Mouse (Mus musculus) layer of hippocampus, adult 8-10 months (tissue): Measurements from ENCODE around the gene Iah1. TPM values are rescaled to one million over a fixed set of nuclear protein-coding genes. Genes with fewer than 3 reads are reported as not detected.
A peak's percentile ranks its signal among the peaks of the same experiment; 100 is the strongest.

ENCODE experiments used
- DNase-seq, 2 experiments: peaks; one replicate each; pipeline ENCODE4 v3.0.0; 2022; ENCODE audit warnings: low spot score in 2 of 2
- total RNA-seq, 4 experiments: library from RNA; stranded (reverse); gene quantifications; 2 replicates each; pipeline ENCODE4 v1.2.4; 2022

Gene Iah1
- 10 to 100 TPM; 13.2 to 17.0 (median 14.0) TPM for total RNA-seq

- peak; percentile 44 to 63 for DNase-seq
These were observed at the start of gene Iah1 for GRCm38 (mm10) chr12:21315923-21316868. Gene Iah1, plus strand, starts transcription at chr12:21316389.

DNA sequence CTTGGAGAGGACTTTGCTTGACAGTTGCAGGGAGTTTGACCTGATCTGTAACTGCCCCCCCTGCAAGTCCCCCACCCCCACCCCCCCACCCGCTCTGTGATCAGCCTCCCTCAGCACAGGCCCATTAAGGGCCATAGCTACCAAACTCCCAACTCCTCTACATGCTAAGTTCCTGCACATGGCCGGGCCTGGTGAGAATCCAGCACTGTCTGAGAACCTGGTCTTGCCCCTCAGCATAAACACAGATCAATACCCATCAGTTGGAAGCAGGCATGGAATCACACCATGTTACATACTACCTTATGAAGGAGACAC, 49.4 kb upstream of the Iah1 start:
- DNase-seq, result no peak

GRCm38 (mm10) chr12:21268083-21268616, 48.0 kb upstream of the Iah1 start:
- no peak for DNase-seq

GRCm38 (mm10) chr12:21274446-21274845, 41.7 kb upstream of the Iah1 start:
- DNase-seq, result no peak

DNA sequence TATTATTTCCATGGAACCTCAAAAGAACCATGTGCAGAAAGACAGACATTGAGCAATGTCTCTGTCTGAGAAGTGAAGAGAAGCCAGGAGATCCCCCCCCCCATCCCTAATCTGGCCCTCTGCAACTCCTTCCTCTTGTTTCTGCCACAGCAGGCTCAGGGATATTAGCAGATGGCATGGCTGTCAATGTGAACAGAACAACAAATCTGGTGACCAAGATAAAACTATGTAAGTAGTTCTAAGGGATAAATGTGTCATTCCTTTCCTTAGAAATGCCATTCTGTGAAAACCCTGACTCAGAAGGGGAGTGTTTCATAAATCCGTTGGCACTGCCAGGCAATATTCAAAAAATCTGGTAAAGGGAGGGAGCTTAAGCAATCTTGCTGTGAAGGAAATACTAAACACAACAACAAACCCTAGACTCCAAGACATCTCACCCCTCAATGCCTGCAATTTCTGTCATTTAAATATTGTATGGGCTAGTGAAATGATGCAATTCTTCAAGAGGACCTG, 38.8 kb upstream of the Iah1 start:
- DNase-seq, result no peak

GRCm38 (mm10) chr12:21284761-21285441, 31.3 kb upstream of the Iah1 start, which contains the start of gene Cpsf3:
Gene Cpsf3, plus strand, starts transcription at chr12:21285391.
- no peak for DNase-seq

GRCm38 (mm10) chr12:21285508-21286242, 30.5 kb upstream of the Iah1 start:
- no peak for DNase-seq

- peak; percentile 97 to 99 for DNase-seq
These were observed 30.0 kb upstream of the Iah1 start, which contains the start of gene Itgb1bp1 for GRCm38 (mm10) chr12:21286243-21286622. Gene Itgb1bp1, minus strand, starts transcription at chr12:21286284.

DNA sequence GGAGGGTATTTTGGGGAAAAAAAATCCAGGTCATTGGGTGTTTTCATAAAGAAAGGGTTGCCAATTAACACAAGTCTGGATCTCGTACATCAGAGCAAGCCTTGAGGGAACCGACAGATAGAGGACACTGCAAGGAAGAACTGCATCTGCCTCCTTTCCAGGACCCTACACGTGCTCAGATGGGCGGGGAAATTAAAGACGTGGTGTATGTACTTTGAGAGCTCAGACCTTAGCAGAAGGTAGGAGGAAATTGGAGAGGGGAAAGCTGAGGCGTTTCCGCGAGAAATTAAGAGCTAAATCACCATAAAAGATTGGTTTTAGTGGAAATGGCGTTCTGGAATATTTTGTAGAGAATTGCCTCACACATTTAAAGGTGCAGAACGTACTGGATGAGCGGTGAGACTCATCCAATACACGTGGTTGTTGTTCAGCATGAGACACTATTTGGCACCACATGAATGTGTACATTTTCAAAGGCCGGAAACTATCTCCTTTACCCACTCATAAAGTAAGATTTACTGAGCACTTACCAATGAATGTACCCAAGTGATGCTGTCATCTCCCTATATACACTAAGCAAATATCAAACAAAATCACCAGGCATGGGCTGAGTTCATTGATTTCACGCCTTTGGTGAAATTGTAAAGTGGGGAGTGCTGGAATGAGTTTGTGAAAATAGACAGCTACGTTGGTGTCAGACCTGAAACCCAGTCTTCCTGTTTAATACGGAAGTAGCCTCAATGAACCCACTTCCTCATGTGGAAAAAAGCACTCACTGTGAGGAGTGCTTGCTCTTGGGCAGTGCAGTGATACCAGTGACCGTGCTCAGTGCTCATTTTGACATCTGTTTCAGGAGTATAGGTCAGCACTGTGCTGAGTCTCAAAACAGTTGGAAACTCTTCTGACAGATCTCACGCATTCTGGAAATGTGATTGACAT, 29.2 kb upstream of the Iah1 start:
- no peak for DNase-seq

DNA sequence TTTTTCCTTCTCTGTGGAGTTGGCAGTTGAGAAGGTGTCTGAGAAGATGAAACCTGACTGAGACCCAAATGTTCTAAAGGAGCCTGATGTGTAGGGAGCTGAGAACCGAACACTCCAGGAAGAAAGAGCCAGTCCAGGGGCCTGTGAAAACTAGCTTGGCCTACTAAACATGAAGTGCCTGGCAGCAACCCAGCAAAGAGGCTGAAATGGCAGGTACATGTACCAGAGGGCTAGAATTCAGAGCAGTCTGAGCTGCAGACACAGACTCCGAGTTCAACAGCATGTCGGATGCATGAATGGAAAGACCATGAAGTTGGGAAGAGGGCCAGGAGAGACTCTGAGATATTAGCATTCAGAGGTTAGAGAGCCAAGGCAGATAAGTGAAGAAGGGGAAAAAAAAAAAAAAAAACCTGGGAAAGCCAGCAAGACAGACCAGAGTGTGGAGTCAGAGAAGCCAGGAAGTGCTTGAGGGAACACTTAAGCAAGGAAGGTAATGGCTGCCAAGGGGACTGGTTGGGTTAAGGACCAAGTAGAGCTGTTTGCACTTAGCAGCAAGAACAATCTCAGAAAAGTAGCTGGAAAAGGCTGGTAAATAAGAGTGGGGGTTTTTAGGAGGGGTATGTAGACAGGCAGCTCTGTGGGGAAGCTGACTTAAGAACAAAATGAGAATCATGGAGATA, 27.3 kb upstream of the Iah1 start:
- DNase-seq, result no peak

DNA sequence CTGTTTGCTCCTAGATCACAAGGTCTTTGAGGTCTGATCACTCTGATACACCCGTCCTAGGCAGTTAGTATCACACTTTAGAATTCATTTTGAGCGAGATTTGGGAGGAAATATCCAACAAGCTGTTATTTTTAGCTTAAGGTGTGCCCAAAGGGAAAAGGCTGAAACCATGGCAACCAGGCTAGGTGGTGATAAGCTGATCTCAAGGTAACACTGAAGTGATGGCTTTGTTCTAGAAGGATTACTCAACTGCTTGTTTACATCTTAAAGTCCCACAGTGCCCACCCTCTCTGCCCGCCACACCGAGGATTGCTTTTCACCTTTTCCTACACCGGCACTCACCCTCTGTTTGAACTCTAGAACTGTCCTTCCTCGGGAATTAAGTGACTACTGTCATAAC, 26.5 kb upstream of the Iah1 start:
- DNase-seq, result no peak

- no peak for DNase-seq
These were observed 17.3 kb upstream of the Iah1 start for GRCm38 (mm10) chr12:21298856-21299255.

GRCm38 (mm10) chr12:21301324-21301723, 14.9 kb upstream of the Iah1 start:
- no peak for DNase-seq

DNA sequence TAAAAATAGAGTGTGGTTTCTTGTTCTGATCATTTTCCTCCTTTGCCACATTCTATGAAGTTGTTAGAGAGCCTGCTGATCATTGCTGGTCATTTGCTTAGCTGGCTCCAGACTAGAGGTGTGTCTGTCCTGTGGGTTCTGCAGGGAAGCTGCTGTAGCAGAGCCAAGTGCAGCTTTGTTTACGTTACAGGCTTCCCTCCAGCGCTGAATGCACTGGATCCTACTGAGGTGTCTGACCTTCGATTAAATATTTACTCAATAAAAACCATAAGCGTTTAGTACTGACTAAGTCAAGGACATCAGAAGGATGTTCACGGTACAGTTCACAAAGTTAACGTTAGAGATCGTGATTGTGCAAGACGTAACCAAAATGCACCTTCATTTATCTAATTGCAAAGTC, 14.3 kb upstream of the Iah1 start:
- DNase-seq, result no peak

GRCm38 (mm10) chr12:21302361-21302783, 13.8 kb upstream of the Iah1 start:
- no peak for DNase-seq

DNA sequence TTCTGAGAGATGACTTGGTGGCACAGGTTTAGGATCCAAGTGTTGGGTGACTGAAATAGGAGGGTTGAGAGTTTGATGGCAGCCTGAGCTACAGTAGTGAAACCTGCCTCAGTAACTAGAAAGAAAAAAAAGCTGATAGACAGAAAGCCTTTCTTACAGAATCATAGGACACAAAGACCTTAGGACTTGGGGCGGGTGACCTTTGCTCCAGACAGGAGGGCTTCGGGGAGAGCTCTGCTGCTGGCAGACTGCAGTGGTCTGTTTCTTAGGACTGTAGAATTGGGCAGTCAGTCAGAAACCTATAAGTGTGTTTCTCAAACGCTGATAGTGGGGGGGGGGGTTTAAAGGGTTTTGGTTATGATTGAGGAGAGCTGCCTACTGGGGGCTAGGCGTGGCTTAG, 10.4 kb upstream of the Iah1 start:
- no peak for DNase-seq

- no peak for DNase-seq
These were observed 9.5 kb upstream of the Iah1 start for GRCm38 (mm10) chr12:21306721-21307120.

DNA sequence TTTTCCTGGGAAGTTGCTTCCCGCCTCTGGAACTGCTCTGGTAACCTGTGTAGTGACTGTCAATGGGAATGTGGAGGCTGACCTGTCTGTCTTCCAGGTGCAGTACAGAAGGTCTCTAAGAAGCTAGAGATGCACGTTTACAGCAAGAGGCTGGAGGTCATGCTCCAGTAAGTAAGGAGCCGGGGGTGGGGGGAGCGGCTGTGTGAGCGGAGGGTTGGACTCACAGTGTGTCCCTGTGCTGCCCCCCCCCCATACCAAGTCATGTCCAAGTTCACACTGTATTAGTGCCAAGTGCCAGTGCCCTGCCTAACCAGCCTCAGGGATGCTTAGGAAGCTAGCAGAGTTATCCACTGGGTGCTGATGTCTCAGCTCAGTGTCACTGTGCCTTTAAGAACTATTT, 4.0 kb upstream of the Iah1 start:
- DNase-seq, result no peak

- peak; percentile 31 to 47 for DNase-seq
These were observed 678 bp downstream of the Iah1 start for GRCm38 (mm10) chr12:21316869-21317265.
